Mouse (Mus musculus) CH12.LX (cell line): ENCODE data around the gene Cnpy1.

ENCODE experiments used
- CTCF ChIP-seq, 2 experiments: IDR thresholded peaks in 1 of 2; conservative IDR thresholded peaks in 1 of 2; 2 replicates each; pipeline ENCODE4 v1.5.1; 2011 to 2012; ENCODE audit warnings: low read depth in 2 of 2, low read length in 2 of 2, improper control_type of control experiment in 1 of 2, inconsistent platforms in 1 of 2, mild to moderate bottlenecking in 1 of 2, moderate library complexity in 1 of 2
- ELF1 ChIP-seq: IDR thresholded peaks from 2 replicates; pipeline ENCODE4 v1.6.1; 2014; ENCODE audit warnings: low read depth, mild to moderate bottlenecking, inconsistent platforms, low read length, improper control_type of control experiment
- ETS1 ChIP-seq: conservative IDR thresholded peaks from 2 replicates; pipeline ENCODE4 v1.6.1; 2012; ENCODE audit warnings: low read depth, mild to moderate bottlenecking, inconsistent platforms, low read length, improper control_type of control experiment, moderate library complexity
- JUN ChIP-seq: IDR thresholded peaks from 2 replicates; pipeline ENCODE4 v1.6.1; 2011; ENCODE audit warnings: low read depth, mild to moderate bottlenecking, low read length, improper control_type of control experiment, moderate library complexity; ENCODE audit not compliant: insufficient read depth
- MAFK ChIP-seq: IDR thresholded peaks from 2 replicates; pipeline ENCODE4 v1.6.1; 2011; ENCODE audit warnings: low read length, improper control_type of control experiment; ENCODE audit not compliant: insufficient replicate concordance
- MAX ChIP-seq: IDR thresholded peaks from 2 replicates; pipeline ENCODE4 v1.6.1; 2011; ENCODE audit warnings: low read length, improper control_type of control experiment
- MAZ ChIP-seq: IDR thresholded peaks from 2 replicates; pipeline ENCODE4 v1.6.1; 2012; ENCODE audit warnings: low read depth, mild to moderate bottlenecking, inconsistent platforms, low read length, improper control_type of control experiment, moderate library complexity
- POLR2A ChIP-seq: IDR thresholded peaks from 2 replicates; pipeline ENCODE4 v1.6.1; 2011; ENCODE audit warnings: low read depth, mild to moderate bottlenecking, improper control_type of control experiment, low read length
- RAD21 ChIP-seq: IDR thresholded peaks from 2 replicates; pipeline ENCODE4 v1.6.1; 2011; ENCODE audit warnings: low read depth, mild to moderate bottlenecking, low read length, improper control_type of control experiment, moderate library complexity
- ZC3H11A ChIP-seq: IDR thresholded peaks from 2 replicates; pipeline ENCODE4 v1.6.1; 2012; ENCODE audit warnings: low read depth, mild to moderate bottlenecking, inconsistent platforms, low read length, improper control_type of control experiment

GRCm38 (mm10) chr5:28239829-28240228 is 5.8 kb downstream of the Cnpy1 start:
- TF ChIP-seq JUN (no peak), POLR2A (no peak), ELF1 (no peak), CTCF (conservative IDR thresholded peaks at IDR 0.05 in 1 of 2, IDR thresholded peaks at IDR 0.05 in 1 of 2; ENCODE audit: low read depth in 2 of 2, low read length in 2 of 2) (no peak), MAFK (no peak), ZC3H11A (no peak), RAD21 (no peak), MAX (no peak), ETS1 (no peak), MAZ (no peak)
